Mouse (Mus musculus) urinary bladder, postnatal 14 days (tissue): ENCODE measurements around the gene H2-Q1.
A peak's percentile ranks its signal among the peaks of the same experiment; 100 is the strongest.
"Not testable (repeated sequence)": the region's sequence is repeated elsewhere in the genome, so short reads cannot be mapped to it uniquely, and the experiment has no call there.

Experiments
- DNase-seq: peaks from one replicate; pipeline ENCODE4 v3.0.0; 2021; ENCODE audit warnings: low spot score

The H2-Q1 gene

GRCm38 (mm10) chr17:35320327-35321081 is at the start of gene H2-Q1:
Gene H2-Q1, plus strand, starts transcription at chr17:35320405.
- no peak for DNase-seq

- no peak for DNase-seq
Measured at GRCm38 (mm10) chr17:35272249-35272648, 48.0 kb upstream of the H2-Q1 start.

GRCm38 (mm10) chr17:35274770-35275169 is 45.4 kb upstream of the H2-Q1 start:
- peak; percentile 88 for DNase-seq

GRCm38 (mm10) chr17:35276304-35276864 is 43.8 kb upstream of the H2-Q1 start:
- no peak for DNase-seq

GRCm38 (mm10) chr17:35278049-35278448 is 42.2 kb upstream of the H2-Q1 start:
- DNase-seq = no peak

- no peak for DNase-seq
Measured at GRCm38 (mm10) chr17:35278957-35279688, 41.1 kb upstream of the H2-Q1 start.

GRCm38 (mm10) chr17:35280276-35280675 is 39.9 kb upstream of the H2-Q1 start:
- DNase-seq = no peak

GRCm38 (mm10) chr17:35285431-35285830 is 34.8 kb upstream of the H2-Q1 start:
- no peak for DNase-seq

- DNase-seq = peak; percentile 57
Measured at GRCm38 (mm10) chr17:35295796-35296195, 24.4 kb upstream of the H2-Q1 start.

GRCm38 (mm10) chr17:35300261-35300945 is 19.8 kb upstream of the H2-Q1 start:
- not testable (repeated sequence) for DNase-seq

- DNase-seq = peak; percentile 92
Measured at GRCm38 (mm10) chr17:35301645-35302258, 18.5 kb upstream of the H2-Q1 start.

GRCm38 (mm10) chr17:35303271-35303670 is 16.9 kb upstream of the H2-Q1 start:
- no peak for DNase-seq

GRCm38 (mm10) chr17:35303756-35304350 is 16.4 kb upstream of the H2-Q1 start:
- DNase-seq = no peak

- DNase-seq = peak; percentile 55
Measured at GRCm38 (mm10) chr17:35304478-35304877, 15.7 kb upstream of the H2-Q1 start.

- not testable (repeated sequence) for DNase-seq
Measured at GRCm38 (mm10) chr17:35304921-35305320, 15.3 kb upstream of the H2-Q1 start.

GRCm38 (mm10) chr17:35318671-35319070 is 1.5 kb upstream of the H2-Q1 start:
- DNase-seq = no peak

GRCm38 (mm10) chr17:35325124-35325523 is 4.9 kb downstream of the H2-Q1 start:
- DNase-seq = not testable (repeated sequence)

GRCm38 (mm10) chr17:35326000-35326399 is 5.8 kb downstream of the H2-Q1 start:
- not testable (repeated sequence) for DNase-seq

GRCm38 (mm10) chr17:35329714-35330113 is 9.5 kb downstream of the H2-Q1 start:
- not testable (repeated sequence) for DNase-seq

GRCm38 (mm10) chr17:35331546-35331945 is 11.3 kb downstream of the H2-Q1 start:
- DNase-seq = not testable (repeated sequence)

- no peak for DNase-seq
Measured at GRCm38 (mm10) chr17:35342071-35342671, 22.0 kb downstream of the H2-Q1 start, which contains the start of gene H2-Q2. Gene H2-Q2, plus strand, starts transcription at chr17:35342242.
